ENCODE assay signal across 27 mouse cellular contexts in genomic region chr2:166862505-166862904, GRCm38 (mm10). TPM values are rescaled to one million over a fixed set of nuclear protein-coding genes. Genes with fewer than 3 reads are reported as not detected.
DNase-seq lines count a peak whose midpoint lies in the region; ATAC-seq lines count a peak whose summit lies in the region.
"Had no signal": no experiment of that assay in that cellular context is flagged by ENCODE, and none has a peak within 500 bp of the region (broad histone marks: within the 10 kb centered on the region; RNA-seq: fewer than 3 reads in every experiment).

No protein-coding gene starts in this region.

- H3K9ac ChIP-seq in heart, embryonic 13.5 days, result no peak overlapping the region
- no peak overlapping the region for H3K9ac ChIP-seq in heart, embryonic 16.5 days (ENCODE audit: low read length)
- H3K9ac ChIP-seq: embryonic facial prominence, embryonic 12.5 days; embryonic facial prominence, embryonic 15.5 days; forebrain, embryonic 12.5 days; forebrain, embryonic 15.5 days; hindbrain, embryonic 14.5 days had no signal

- peak overlapping the region; percentile 48; the same call in 1 of the 2 replicates for H3K27ac ChIP-seq in heart, embryonic 13.5 days (replicated peaks)
- no peak overlapping the region for H3K27ac ChIP-seq in heart, embryonic 10.5 days
- no peak overlapping the region for H3K27ac ChIP-seq in heart, embryonic 16.5 days (ENCODE audit: low read length)
- H3K27ac ChIP-seq: embryonic facial prominence, embryonic 12.5 days; embryonic facial prominence, embryonic 15.5 days; forebrain, embryonic 12.5 days; forebrain, embryonic 15.5 days; hindbrain, embryonic 14.5 days; hindbrain, postnatal 0 days had no signal

- ATAC-seq in heart, embryonic 13.5 days (ENCODE audit: extremely low read depth, insufficient number of reproducible peaks, low FRiP score, low TSS enrichment), result no peak
- ATAC-seq in heart, embryonic 16.5 days (replicated peaks; ENCODE audit: extremely low read depth, insufficient read depth, low FRiP score), result peak; percentile 35; the same call in 1 of the 2 replicates
- ATAC-seq: forebrain, embryonic 15.5 days; hindbrain, postnatal 0 days; inflammation-experienced regulatory T-cells, adult 6 months; Patski had no signal

- no peak overlapping the region for H3K4me2 ChIP-seq in heart, embryonic 13.5 days
- H3K4me2 ChIP-seq in heart, embryonic 16.5 days (ENCODE audit: low read depth, low read length), result no peak overlapping the region
- H3K4me2 ChIP-seq: embryonic facial prominence, embryonic 12.5 days; embryonic facial prominence, embryonic 15.5 days; forebrain, embryonic 12.5 days; forebrain, embryonic 15.5 days; hindbrain, embryonic 14.5 days had no signal

- H3K9me3 ChIP-seq in heart, embryonic 13.5 days, result no peaks in the 10 kb centered on the region
- no peaks in the 10 kb centered on the region for H3K9me3 ChIP-seq in heart, embryonic 10.5 days
- no peaks in the 10 kb centered on the region for H3K9me3 ChIP-seq in heart, embryonic 16.5 days (replicated peaks; ENCODE audit: control insufficient read depth, low read length)
- H3K9me3 ChIP-seq: embryonic facial prominence, embryonic 12.5 days; embryonic facial prominence, embryonic 15.5 days; forebrain, embryonic 12.5 days; forebrain, embryonic 15.5 days; G1E had no signal

- H3K36me3 ChIP-seq in heart, embryonic 13.5 days, result peaks cover 98% of the 10 kb centered on the region
- peaks cover 96% of the 10 kb centered on the region for H3K36me3 ChIP-seq in heart, embryonic 10.5 days
- H3K36me3 ChIP-seq in heart, embryonic 16.5 days (ENCODE audit: control insufficient read depth, insufficient read depth), result peaks cover 46% of the 10 kb centered on the region

- DNase-seq in heart, embryonic 10.5 days (ENCODE audit: low spot score), result no peak
- DNase-seq in heart, postnatal 4 days, result no peak
- peak; percentile 66 for DNase-seq in brain, adult 2 months (ENCODE audit: low read depth, low spot score)
- DNase-seq in yolk sac, embryonic 10.5 days (ENCODE audit: low spot score), result peak; percentile 29
- DNase-seq in thymus, postnatal 0 days (ENCODE audit: low spot score), result no peak
- DNase-seq: adrenal gland, postnatal 10 days; adrenal gland, postnatal 36 days; B cell, adult 2 months; cerebellum, adult 11 months; cerebellum, adult 2 months; cerebellum, adult 9-11 months; cerebellum, postnatal 25 days; gastrocnemius, postnatal 25 days; kidney, adult 11 months; kidney, adult 8-10 months had no signal

- no peak overlapping the region for H3K4me3 ChIP-seq in heart, embryonic 13.5 days
- no peak overlapping the region for H3K4me3 ChIP-seq in heart, embryonic 10.5 days
- no peak overlapping the region for H3K4me3 ChIP-seq in heart, embryonic 16.5 days (ENCODE audit: low read length)
- H3K4me3 ChIP-seq: embryonic facial prominence, embryonic 12.5 days; embryonic facial prominence, embryonic 15.5 days; forebrain, embryonic 12.5 days; forebrain, embryonic 15.5 days had no signal

- WGBS in heart, embryonic 13.5 days, result 21% methylated on average over 3 of the region's 3 CpGs
- WGBS in heart, embryonic 10.5 days, result 31% methylated on average over 3 of the region's 3 CpGs
- WGBS in heart, embryonic 16.5 days, result 29% methylated on average over 3 of the region's 3 CpGs

- H3K4me1 ChIP-seq in heart, embryonic 13.5 days, result peaks cover 44% of the 10 kb centered on the region
- peaks cover 30% of the 10 kb centered on the region for H3K4me1 ChIP-seq in heart, embryonic 10.5 days
- peaks cover 6% of the 10 kb centered on the region for H3K4me1 ChIP-seq in heart, embryonic 16.5 days (ENCODE audit: control insufficient read depth, insufficient read depth, low read length)
- H3K4me1 ChIP-seq: embryonic facial prominence, embryonic 12.5 days; embryonic facial prominence, embryonic 15.5 days; forebrain, embryonic 12.5 days; forebrain, embryonic 15.5 days had no signal

- H3K27me3 ChIP-seq in heart, embryonic 13.5 days (replicated peaks), result no peaks in the 10 kb centered on the region
- no peaks in the 10 kb centered on the region for H3K27me3 ChIP-seq in heart, embryonic 10.5 days (ENCODE audit: insufficient read depth, poor library complexity, severe bottlenecking)
- no peaks in the 10 kb centered on the region; the same call in 1 of the 2 replicates for H3K27me3 ChIP-seq in heart, embryonic 16.5 days (ENCODE audit: control insufficient read depth, insufficient read depth, low read length)
- H3K27me3 ChIP-seq: CH12.LX; embryonic facial prominence, embryonic 12.5 days; embryonic facial prominence, embryonic 15.5 days; forebrain, embryonic 12.5 days; forebrain, embryonic 15.5 days; Patski had no signal

RNA-seq across cellular contexts. Expression of gene Cse1l, which starts 43.3 kb away (rescaled TPM):
- 87.6 and 88.7 TPM in 2 replicates for polyA plus RNA-seq in heart, embryonic 13.5 days (2015; fragmentation: Nextera tagmentation; extraction: Ambion mirVana)
- polyA plus RNA-seq in heart, embryonic 10.5 days (2016; fragmentation: Nextera tagmentation; extraction: Ambion mirVana), result 147 and 155 TPM in 2 replicates
- polyA plus RNA-seq in heart, embryonic 16.5 days (2015; fragmentation: Nextera tagmentation; extraction: Ambion mirVana), result 81.0 and 86.5 TPM in 2 replicates
- total RNA-seq in heart, postnatal 4 days (2021), result 10 to 100 TPM; 67.8 to 71.7 TPM
- polyA plus RNA-seq in thymus, postnatal 0 days (2015; fragmentation: Nextera tagmentation; extraction: Ambion mirVana), result 76.2 and 85.0 TPM in 2 replicates

RNA-seq across cellular contexts. Expression of gene Arfgef2, which starts 57.1 kb away (rescaled TPM):
- 4.7 and 5.2 TPM in 2 replicates for polyA plus RNA-seq in heart, embryonic 13.5 days (2015; fragmentation: Nextera tagmentation; extraction: Ambion mirVana)
- 6.3 and 8.2 TPM in 2 replicates for polyA plus RNA-seq in heart, embryonic 10.5 days (2016; fragmentation: Nextera tagmentation; extraction: Ambion mirVana)
- polyA plus RNA-seq in heart, embryonic 16.5 days (2015; fragmentation: Nextera tagmentation; extraction: Ambion mirVana), result 6.2 TPM in 2 replicates
- total RNA-seq in heart, postnatal 4 days (2021), result 10 to 100 TPM; 39.7 to 42.3 TPM
- 5.6 and 6.2 TPM in 2 replicates for polyA plus RNA-seq in thymus, postnatal 0 days (2015; fragmentation: Nextera tagmentation; extraction: Ambion mirVana)

Comparison
In these comparisons a context has a peak if more than half of its experiments do, and no peak if none do; other contexts are left out.
1. DNase-seq: peak in brain, adult 2 months (single experiment) and yolk sac, embryonic 10.5 days (single experiment); none in heart, embryonic 10.5 days (single experiment), heart, postnatal 4 days (single experiment) and thymus, postnatal 0 days (single experiment).